Mouse (Mus musculus) spleen, adult 12 weeks (tissue): Measurements from ENCODE around the gene Reep3.

Experiments used
- DNase-seq: peaks from one replicate; pipeline ENCODE4 v3.0.0; 2022; ENCODE audit warnings: low spot score

The Reep3 gene

DNA sequence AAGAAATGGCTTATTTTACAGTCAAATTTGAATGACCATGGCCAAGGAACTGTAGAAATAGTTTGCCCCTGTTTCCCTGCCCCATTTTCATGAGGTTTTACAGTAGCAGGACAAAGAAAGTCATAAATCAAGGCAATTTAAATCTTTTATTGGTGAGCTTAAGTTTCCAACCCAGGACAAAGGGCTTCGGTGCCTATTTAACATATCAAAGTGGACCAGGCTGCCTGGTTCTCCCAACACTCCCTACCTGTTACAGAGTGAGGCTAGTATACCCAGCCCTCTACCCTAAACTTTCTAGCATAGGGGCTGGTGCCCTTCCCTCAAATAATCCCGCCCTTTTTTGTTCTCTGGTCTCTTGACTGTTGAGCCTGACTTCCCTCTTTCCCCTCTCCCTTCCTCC is 127.2 kb downstream of the Reep3 start:
- DNase-seq, result no peak

DNA sequence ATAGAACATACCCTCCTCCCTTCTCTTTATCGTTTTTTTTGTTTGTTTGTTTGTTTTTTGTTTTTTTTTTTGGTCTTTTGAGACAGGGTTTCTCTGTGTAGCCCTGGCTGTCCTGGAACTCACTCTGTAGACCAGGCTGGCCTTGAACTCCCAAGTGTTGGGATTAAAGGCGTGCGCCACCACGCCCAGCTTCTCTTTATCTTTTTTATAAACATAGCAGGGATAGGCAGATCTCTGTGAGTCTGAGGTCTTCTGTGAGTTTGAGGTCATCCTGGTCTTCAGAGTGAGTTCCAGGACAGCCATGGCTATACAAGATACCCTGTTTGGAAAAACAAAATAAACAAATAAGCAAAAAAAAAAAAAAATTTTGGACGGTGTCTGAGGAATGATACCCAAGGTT is 127.7 kb downstream of the Reep3 start:
- no peak for DNase-seq

DNA sequence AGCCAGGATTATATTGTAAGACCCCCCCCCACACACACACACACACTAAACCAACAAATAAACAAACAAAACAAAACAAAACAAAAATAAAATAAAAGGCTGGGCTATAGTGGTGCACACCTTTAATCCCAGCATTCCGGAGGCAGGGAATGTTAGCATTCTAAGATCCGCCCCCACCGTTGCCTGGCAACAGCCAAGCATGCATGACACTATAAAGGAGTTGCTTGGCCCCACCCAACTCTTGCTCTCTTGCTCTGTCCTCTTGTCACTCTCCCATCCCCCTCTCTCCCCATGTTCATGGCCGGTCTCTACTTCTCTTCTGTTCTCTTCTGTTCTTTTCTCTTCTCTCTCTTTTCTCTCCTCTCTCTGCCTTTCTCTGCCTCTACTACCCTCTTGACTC is 128.2 kb downstream of the Reep3 start:
- no peak for DNase-seq

DNA sequence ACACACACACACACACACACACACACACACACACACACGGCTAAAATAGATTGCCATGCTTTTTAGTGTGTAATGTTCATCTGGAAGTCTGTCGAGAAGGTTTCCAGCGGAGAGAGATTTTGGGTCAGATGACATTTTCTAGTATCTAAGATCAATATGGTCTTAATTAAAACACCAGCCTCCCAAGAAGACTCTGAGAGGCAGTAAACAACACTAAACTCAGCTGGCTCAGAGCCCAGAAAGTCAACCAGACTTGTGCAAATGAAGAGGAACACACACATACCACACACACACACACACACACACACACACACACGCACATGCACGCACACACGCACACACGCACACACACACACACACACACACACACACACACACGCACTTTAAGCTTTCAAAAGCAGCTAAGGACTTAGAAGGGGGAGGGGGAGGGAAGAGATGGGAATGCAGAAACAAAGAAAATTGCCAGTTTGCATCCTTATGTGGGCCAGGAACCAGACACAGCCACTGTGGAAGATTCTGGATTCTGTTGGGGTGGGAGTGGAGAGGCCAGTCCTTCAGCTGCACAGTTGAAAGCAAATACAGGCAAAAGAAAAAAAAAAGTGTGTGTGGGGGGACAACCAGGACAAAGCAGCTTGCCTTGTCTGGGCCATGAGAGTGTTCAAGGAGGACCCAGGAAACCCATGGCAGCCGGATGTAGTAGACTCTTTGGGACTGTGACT is 130.2 kb downstream of the Reep3 start:
- DNase-seq, result no peak

DNA sequence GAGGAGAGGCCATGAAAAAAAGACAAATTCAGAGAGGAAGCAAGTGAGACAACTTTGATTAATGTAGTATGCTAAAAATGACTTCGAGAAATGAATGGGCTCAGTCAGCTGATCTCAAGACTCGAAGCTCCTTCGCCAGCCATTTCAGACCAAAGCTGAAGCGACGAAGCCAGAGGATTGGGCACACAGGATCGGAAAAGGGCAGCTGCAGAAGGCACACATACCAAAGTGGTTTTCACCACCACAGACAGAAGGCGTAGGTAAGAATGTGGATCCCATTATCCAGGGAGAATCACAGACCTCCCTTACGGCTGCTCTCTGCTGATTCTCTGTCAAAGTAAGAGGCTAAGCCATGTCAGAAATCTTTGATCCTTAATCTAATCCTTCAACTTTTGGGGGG is 136.6 kb downstream of the Reep3 start:
- no peak for DNase-seq
